Mouse (Mus musculus): ENCODE results near the gene Alg10b.
A peak's percentile ranks its signal among the peaks of the same experiment; 100 is the strongest.
"Not testable (repeated sequence)": the region's sequence is repeated elsewhere in the genome, so short reads cannot be mapped to it uniquely, and the experiment has no call there.

The Alg10b gene

GRCm38 (mm10) chr15:90223969-90224750 lies at the start of gene Alg10b:
TSS of gene Alg10b (plus strand) at chr15:90224311.
- DNase-seq (ENCODE audit: low spot score), result peak; percentile 92

- not testable (repeated sequence) for DNase-seq (ENCODE audit: low spot score)
These were observed 41.0 kb upstream of the Alg10b start for GRCm38 (mm10) chr15:90183108-90183507.

GRCm38 (mm10) chr15:90183511-90183910 lies 40.6 kb upstream of the Alg10b start:
- DNase-seq (ENCODE audit: low spot score), result no peak

- DNase-seq (ENCODE audit: low spot score), result no peak
These were observed 39.4 kb upstream of the Alg10b start for GRCm38 (mm10) chr15:90184743-90185142.

GRCm38 (mm10) chr15:90189477-90189876 lies 34.6 kb upstream of the Alg10b start:
- no peak for DNase-seq (ENCODE audit: low spot score)

GRCm38 (mm10) chr15:90213946-90214345 lies 10.2 kb upstream of the Alg10b start:
- no peak for DNase-seq (ENCODE audit: low spot score)

- peak; percentile 70 for DNase-seq (ENCODE audit: low spot score)
These were observed 9.2 kb upstream of the Alg10b start for GRCm38 (mm10) chr15:90214913-90215312.

- DNase-seq (ENCODE audit: low spot score), result peak; percentile 61
These were observed 1.0 kb downstream of the Alg10b start for GRCm38 (mm10) chr15:90225058-90225575.

- peak; percentile 81 for DNase-seq (ENCODE audit: low spot score)
These were observed 13.5 kb downstream of the Alg10b start for GRCm38 (mm10) chr15:90237657-90238056.

- DNase-seq (ENCODE audit: low spot score), result no peak
These were observed 20.0 kb downstream of the Alg10b start for GRCm38 (mm10) chr15:90244081-90244480.

- DNase-seq (ENCODE audit: low spot score), result peak; percentile 35
These were observed 25.6 kb downstream of the Alg10b start for GRCm38 (mm10) chr15:90249694-90250093.

GRCm38 (mm10) chr15:90282876-90283275 lies 58.8 kb downstream of the Alg10b start:
- no peak for DNase-seq (ENCODE audit: low spot score)
